Mouse (Mus musculus) C2C12 (cell line): ENCODE results near the gene Ccdc22.

Experiments
- CEBPB ChIP-seq: IDR thresholded peaks from one replicate; pipeline ENCODE4 v1.6.1; 2011; ENCODE audit warnings: low read depth, mild to moderate bottlenecking, control low read depth, moderate library complexity
- CTCF ChIP-seq: IDR thresholded peaks from one replicate; pipeline ENCODE4 v1.5.1; 2011; ENCODE audit not compliant: control insufficient read depth, insufficient read depth, insufficient read length
- FOSL1 ChIP-seq: IDR thresholded peaks from one replicate; pipeline ENCODE4 v1.8.0; 2011; ENCODE audit warnings: mild to moderate bottlenecking, low read length; ENCODE audit not compliant: poor library complexity, insufficient read depth, severe bottlenecking
- MAX ChIP-seq: IDR thresholded peaks from one replicate; pipeline ENCODE4 v1.6.1; 2011; ENCODE audit warnings: mild to moderate bottlenecking, control low read depth
- MYOD1 ChIP-seq: IDR thresholded peaks from one replicate; pipeline ENCODE4 v1.6.1; 2011; ENCODE audit warnings: low read depth; ENCODE audit not compliant: control insufficient read depth, insufficient read length
- MYOG ChIP-seq: IDR thresholded peaks from one replicate; pipeline ENCODE4 v1.6.1; 2011; ENCODE audit not compliant: control insufficient read depth, insufficient read length; ENCODE audit errors: extremely low read depth
- USF1 ChIP-seq: IDR thresholded peaks from one replicate; pipeline ENCODE4 v1.6.1; 2011; ENCODE audit warnings: low read depth, mild to moderate bottlenecking, control low read depth, moderate library complexity

GRCm38 (mm10) chrX:7635101-7635500, 29.8 kb upstream of the Ccdc22 start:
- TF ChIP-seq FOSL1 (no peak), MYOD1 (no peak), CTCF (no peak), MAX (no peak), USF1 (no peak), MYOG (no peak), CEBPB (no peak)
